Mouse (Mus musculus) ovary, adult 18-20 months (tissue): ENCODE measurements around the gene Tjp3.
"Not testable (repeated sequence)": the region's sequence is repeated elsewhere in the genome, so short reads cannot be mapped to it uniquely, and the experiment has no call there.

Experiments used
- DNase-seq: peaks from one replicate; pipeline ENCODE4 v3.0.0; 2022; ENCODE audit warnings: low spot score, mixed read lengths

Gene Tjp3

DNA sequence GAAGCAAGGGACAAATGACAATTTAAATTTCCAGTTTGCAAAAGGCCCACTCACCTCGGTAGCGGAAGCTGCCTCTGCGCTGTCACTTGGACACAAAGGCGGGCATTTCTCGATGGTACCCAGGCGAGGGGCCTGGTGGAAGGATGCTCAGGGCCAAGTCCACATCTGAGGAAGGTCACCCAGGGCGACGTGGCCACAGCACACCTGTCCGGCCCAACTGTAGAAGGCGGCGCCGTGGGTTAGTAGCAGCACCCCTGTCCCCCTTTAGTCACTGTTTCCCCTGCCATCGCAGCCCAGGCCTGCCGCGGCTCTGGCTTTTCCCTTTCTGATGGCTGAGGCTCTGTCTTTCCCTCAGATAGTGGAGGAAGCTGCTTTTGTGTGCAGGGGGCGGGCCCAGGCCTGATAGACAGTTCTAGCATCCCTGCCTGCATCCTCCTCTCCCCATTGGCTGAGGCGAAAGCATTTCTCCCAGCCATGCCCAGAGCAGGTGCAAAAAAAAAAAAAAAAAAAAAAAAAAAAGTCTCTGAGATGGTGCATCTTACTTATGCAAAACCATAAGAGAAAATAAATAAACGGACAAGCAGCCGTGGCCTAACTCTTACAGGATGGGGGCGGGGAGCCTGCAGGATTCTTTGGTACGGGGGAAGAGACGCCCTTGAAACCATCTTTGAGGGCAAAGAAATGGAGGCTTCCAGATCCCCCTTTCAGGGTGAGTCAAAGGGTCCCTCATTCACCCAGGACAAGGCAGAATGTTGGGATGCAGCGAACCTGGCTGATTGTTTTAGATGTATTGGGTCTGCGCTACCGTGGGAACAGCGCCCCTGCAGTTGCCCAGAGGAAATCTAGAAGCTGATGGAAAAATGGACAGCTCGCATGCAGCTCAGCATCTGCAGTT lies 60.7 kb downstream of the Tjp3 start, which contains the start of gene Atcay:
Gene Atcay, minus strand, starts transcription at position 396 of the 895 bp plus-strand sequence.
- no peak for DNase-seq

DNA sequence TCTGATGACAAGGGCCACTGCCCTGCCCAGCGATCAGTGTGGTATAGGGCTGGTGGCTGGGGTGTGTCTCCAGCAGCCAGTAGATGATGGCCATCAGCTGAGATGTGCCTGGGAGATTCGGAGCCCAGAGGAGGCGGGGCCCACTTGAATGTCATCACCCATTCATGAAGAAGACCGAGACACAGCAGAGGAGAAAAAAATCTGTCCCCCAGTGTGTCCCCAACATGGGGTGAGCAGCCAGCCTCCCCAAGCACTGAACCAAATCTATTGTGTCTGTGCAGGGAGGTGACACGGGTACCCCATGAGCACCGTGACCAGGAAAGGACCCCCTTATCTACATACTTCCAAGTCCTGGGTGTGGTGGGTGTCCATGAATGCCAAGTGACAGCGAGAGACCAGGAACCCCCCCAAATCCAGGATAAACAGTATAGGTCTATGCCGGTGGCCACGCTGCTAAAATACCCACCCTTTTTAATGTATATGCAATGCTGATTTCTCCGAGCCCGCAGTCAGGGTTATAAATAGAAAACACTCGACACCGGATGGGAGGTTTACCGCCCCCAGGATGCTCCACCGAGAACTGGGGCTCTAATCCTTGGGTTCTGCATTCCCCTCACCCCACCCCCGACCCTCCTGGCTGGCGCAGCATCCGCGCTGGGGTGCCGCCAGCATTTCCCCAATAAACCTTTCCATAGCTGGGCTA lies 61.5 kb downstream of the Tjp3 start:
- DNase-seq: no peak

GRCm38 (mm10) chr10:81223731-81224130 lies 67.7 kb downstream of the Tjp3 start:
- DNase-seq: not testable (repeated sequence)
